Mouse (Mus musculus) lung, adult 18-20 months (tissue): ENCODE data around the gene Mettl6.

Experiments
- DNase-seq, 2 experiments: peaks; one replicate each; pipeline ENCODE4 v3.0.0; 2022; ENCODE audit warnings: mixed read lengths in 2 of 2

Gene Mettl6

GRCm38 (mm10) chr14:31494975-31495455 is at the start of gene Mettl6:
TSS of gene Mettl6 (minus strand) at chr14:31495040.
- DNase-seq, result peak; percentile 91 to 93

- no peak for DNase-seq
Measured at GRCm38 (mm10) chr14:31543885-31544442, 49.1 kb upstream of the Mettl6 start.

- DNase-seq, result peak; percentile 18 to 31
Measured at GRCm38 (mm10) chr14:31537298-31537697, 42.5 kb upstream of the Mettl6 start.

- DNase-seq, result no peak
Measured at GRCm38 (mm10) chr14:31532656-31533055, 37.8 kb upstream of the Mettl6 start.

- DNase-seq, result peak; percentile 20 to 26
Measured at GRCm38 (mm10) chr14:31531506-31532148, 36.8 kb upstream of the Mettl6 start.

DNA sequence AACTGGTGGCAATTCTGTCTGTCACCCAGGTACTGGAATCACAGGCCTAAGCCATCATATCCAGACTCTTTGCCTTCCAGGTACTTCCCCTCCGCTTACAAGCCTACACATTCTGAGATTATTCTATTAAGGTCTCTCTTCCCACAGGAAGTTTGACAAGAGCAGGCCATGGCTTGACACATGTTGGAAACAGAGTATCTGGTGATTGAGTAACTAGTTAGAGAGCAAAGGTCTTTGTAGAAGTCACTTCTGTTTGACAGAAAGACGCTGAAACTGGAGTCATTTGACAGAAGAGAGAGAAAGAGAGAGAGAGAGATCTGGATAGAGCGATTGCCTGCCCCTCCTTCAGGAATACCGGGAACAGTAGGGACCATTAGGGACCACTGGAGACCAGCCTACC is 36.0 kb upstream of the Mettl6 start:
- DNase-seq, result no peak

GRCm38 (mm10) chr14:31525040-31525810 is 30.4 kb upstream of the Mettl6 start:
- DNase-seq, result no peak

DNA sequence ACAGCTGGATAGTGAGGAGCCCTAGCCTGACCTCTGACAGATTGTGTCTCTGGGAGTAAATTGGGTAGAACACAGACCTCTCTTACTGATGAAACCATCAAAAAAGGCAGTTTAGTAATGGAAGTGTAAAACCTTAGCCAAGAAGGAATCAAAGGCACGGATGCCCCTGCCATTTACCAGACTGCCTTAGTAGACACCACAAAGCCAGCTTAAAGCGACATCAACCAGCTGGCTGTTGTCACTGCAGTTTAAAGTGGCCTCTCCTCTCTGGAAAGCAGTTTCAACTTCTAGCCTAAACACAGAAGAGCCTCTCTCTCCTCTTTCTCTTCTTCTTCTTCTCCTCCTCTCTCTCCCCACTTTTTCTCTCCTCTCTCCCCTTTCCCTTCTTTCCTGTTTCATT is 26.5 kb upstream of the Mettl6 start:
- DNase-seq, result no peak

GRCm38 (mm10) chr14:31519165-31519564 is 24.3 kb upstream of the Mettl6 start:
- no peak for DNase-seq

DNA sequence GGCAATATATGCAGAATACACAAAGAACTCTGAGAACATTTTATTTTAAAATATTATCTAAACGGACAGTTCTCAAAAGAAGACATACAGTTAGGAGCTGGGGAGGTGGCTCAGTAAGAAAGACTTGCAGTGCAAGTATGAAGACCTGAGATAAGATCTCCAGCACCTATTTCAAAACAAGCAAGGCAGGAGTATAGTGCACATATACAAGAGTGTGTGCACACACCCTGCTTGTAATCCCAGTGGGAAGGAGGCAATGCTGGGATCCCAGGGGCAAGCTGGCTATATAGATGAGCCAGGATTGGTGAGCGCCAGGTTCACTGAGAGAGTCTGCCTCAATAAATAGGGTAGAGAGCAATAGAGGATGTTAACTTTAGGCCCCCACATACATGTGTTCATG is 21.1 kb upstream of the Mettl6 start:
- DNase-seq, result no peak

DNA sequence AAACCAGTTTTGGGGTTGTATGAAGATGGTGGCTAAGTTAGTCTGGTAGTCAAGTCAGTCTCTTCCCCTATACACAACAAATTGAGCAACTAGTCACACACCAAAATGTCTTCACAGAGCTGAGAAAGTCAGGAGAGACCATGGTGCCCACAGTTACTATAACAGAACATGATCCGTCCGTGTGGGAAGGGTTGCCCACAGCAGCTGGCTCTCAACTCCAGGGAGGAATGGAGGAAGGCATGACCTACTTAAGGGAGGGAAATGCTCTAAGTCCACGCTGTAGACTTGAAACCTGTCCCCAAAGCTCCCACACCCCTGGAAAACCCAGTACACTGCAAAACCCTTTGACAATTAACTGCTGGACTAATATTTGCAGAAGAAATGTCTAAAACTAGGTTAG is 15.5 kb upstream of the Mettl6 start:
- DNase-seq, result no peak

GRCm38 (mm10) chr14:31509911-31510310 is 15.1 kb upstream of the Mettl6 start:
- DNase-seq, result no peak

DNA sequence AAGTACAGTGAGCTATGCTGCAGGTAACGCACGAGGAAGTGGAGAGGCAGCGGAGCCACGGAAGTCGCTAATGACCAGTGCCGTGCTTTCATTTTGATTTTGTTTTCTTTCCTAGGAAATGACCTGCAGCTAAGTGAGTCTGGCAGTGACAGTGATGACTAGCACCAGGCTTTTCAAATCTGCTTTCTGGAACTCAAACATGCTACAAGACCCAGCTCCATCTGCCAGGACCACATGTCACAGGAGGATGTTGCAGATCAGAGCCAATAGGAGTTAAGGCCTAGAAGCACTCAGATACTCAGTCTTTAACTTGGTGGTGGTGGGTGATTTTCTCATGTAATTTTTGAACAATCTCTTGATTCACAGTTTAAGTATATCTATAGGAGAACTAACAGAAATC is 11.6 kb upstream of the Mettl6 start:
- DNase-seq, result no peak

- no peak for DNase-seq
Measured at GRCm38 (mm10) chr14:31503406-31503805, 8.6 kb upstream of the Mettl6 start.

DNA sequence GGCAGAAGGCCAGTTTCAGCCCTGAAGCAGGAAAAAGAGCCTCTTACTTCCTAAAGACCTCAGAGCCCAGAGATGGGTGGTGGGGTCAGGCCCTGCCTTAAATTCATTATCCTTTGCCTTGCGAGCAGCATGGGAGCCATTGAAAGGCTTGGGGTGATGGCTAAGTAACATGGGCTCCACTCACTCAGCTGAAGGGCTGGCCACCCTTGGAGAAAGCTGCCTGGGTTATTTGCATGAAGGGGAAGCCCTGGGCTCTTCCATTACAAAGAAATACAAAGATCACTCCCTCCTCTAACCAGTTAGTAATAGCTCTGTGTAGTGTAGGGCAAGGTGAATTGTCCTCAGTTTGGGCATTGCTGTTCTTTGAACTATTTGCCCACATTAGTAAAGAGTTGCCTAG is 4.7 kb upstream of the Mettl6 start:
- no peak for DNase-seq

DNA sequence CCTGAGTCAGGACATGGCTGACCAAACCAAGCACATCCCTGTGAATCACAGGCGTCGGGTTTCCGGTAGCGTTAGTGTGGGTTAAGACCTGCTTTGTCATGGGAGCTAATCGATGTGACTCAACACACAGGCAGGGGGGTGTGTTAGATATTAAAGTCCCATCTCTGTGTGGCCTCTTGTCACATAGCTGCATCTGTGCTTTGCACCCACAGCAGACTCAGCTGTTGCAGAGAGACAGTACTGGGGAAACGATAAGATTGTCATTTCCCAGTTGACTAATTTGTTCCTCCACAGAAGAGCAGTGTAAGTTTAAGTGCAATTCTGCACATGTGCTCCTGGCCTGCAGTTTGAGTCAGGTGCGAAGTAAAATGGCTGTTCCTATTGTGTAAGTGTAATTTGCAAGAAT is 1.4 kb upstream of the Mettl6 start:
- no peak for DNase-seq

DNA sequence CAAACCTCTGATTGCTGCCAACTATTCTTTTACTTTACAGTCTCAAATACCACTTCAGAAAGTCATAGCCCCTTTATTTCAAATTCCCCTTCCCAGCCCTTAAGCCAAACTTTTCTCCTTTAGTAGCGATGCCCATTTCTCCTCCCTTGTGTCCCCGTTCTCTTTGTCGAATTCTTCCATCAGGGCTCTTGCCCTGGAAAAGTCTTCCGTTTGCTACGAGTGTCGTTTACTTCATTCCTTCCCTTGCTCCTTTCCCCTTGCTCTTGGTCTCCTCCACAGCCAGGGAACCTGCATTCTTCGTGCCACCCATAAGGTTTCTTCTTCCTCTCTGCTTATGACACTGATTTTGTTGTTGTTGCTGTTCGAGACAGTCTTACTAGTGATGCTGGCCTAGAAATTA is 698 bp upstream of the Mettl6 start:
- no peak for DNase-seq

GRCm38 (mm10) chr14:31494349-31494974 is 378 bp downstream of the Mettl6 start, which contains the start of gene Eaf1:
TSS of gene Eaf1 (plus strand) at chr14:31494399.
- peak; percentile 52 to 60 for DNase-seq

- DNase-seq, result no peak
Measured at GRCm38 (mm10) chr14:31493901-31494300, 939 bp downstream of the Mettl6 start.

DNA sequence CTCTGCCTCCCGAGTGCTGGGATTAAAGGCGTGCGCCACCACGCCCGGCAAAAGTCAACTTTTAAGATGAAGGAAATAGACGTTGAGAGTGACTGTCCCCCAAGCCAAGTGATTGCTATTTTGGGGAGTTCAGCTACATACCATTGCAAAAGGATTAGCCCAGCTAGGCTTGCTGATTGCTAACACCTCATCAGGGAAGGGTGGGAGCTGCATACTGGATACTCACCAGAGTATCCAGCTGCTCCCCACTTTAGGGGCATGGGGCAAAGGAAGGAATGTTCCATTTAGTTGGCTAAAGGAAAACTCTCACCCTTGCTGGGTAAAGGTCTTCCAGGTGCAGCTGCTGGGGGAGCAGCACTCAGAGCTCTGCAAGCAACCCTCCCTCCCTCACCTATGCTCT is 6.8 kb downstream of the Mettl6 start:
- no peak for DNase-seq

- DNase-seq, result no peak
Measured at GRCm38 (mm10) chr14:31486465-31486864, 8.4 kb downstream of the Mettl6 start.

DNA sequence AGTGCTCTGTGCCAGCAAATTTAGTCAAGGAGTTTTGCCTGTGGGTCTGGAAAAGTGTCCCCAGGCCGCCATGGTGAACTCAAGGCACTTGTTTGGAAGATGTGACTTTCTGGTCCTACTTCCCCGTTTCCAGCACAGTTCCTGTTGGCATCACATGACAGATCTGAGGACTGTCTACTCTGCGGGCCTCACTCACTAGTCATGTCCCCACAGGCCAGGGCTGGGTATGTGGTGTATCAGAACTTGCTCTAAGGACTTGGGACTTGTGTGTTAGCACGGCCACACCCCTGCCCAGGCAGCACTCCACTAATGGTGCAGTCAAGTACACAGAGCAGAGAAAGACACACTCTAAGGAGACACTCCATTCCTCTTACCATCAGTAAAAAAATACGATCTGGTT is 12.4 kb downstream of the Mettl6 start:
- DNase-seq, result no peak

- DNase-seq, result no peak
Measured at GRCm38 (mm10) chr14:31473297-31473696, 21.5 kb downstream of the Mettl6 start.
